23 mouse cellular contexts compared by ENCODE assay signal in genomic region chr11:76532001-76532400, GRCm38 (mm10).
DNase-seq lines count a peak whose midpoint lies in the region; ATAC-seq and TF ChIP-seq lines count a peak whose summit lies in the region.
"Had no signal": no experiment of that assay in that cellular context is flagged by ENCODE, and none has a peak within 500 bp of the region (broad histone marks: within the 10 kb centered on the region; RNA-seq: fewer than 3 reads in every experiment).

No protein-coding gene starts in this region.

- no peaks in the 10 kb centered on the region for H3K9me3 ChIP-seq in heart, embryonic 11.5 days (replicated peaks; ENCODE audit: control insufficient read depth, low read length)
- H3K9me3 ChIP-seq: embryonic facial prominence, embryonic 12.5 days; embryonic facial prominence, embryonic 15.5 days; heart, embryonic 12.5 days; heart, embryonic 15.5 days; intestine, embryonic 15.5 days had no signal

- intact Hi-C loops in heart, postnatal 36 days (cut with DNase I), result no loop called here

- 0 out of 2 replicates have a peak overlapping the region, but pooled peaks have one; percentile 10 for H3K9ac ChIP-seq in heart, embryonic 11.5 days (ENCODE audit: low read depth, low read length)
- H3K9ac ChIP-seq: embryonic facial prominence, embryonic 12.5 days; embryonic facial prominence, embryonic 15.5 days; forebrain, postnatal 0 days; heart, embryonic 12.5 days; heart, embryonic 15.5 days; hindbrain, embryonic 14.5 days; intestine, embryonic 15.5 days had no signal

- H3K36me3 ChIP-seq in heart, embryonic 11.5 days (ENCODE audit: control insufficient read depth, insufficient read depth, low read length), result no peaks in the 10 kb centered on the region
- H3K36me3 ChIP-seq: embryonic facial prominence, embryonic 12.5 days; embryonic facial prominence, embryonic 15.5 days; heart, embryonic 12.5 days; heart, embryonic 15.5 days; intestine, embryonic 15.5 days had no signal

- H3K27me3 ChIP-seq in heart, embryonic 11.5 days (ENCODE audit: control insufficient read depth, insufficient read depth, low read length), result no peaks in the 10 kb centered on the region
- H3K27me3 ChIP-seq: embryonic facial prominence, embryonic 12.5 days; embryonic facial prominence, embryonic 15.5 days; heart, embryonic 12.5 days; heart, embryonic 15.5 days; intestine, embryonic 15.5 days had no signal

- 80% methylated on average over 7 of the region's 7 CpGs for WGBS in heart, embryonic 11.5 days (ENCODE audit: insufficient replicate concordance)

- peak; percentile 48 to 67 for DNase-seq in cerebellum, postnatal 10 days
- no peak for DNase-seq in cerebellum, adult 11 months
- no peak for DNase-seq in heart, postnatal 36 days
- DNase-seq in layer of hippocampus, adult 2 months (ENCODE audit: low spot score in 2 of 2), result no peak
- DNase-seq in layer of hippocampus, postnatal 10 days (ENCODE audit: low spot score in 2 of 2), result no peak
- DNase-seq: adrenal gland, adult 8-10 months; adrenal gland, postnatal 25 days; cerebellum, adult 18-20 months; cerebellum, adult 9-10 months; forebrain, postnatal 0 days; gastrocnemius, adult 2 months; gastrocnemius, postnatal 14 days; heart, adult 18-20 months; heart, postnatal 10 days; kidney, adult 11 months had no signal

- no peak for TF ChIP-seq CTCF in layer of hippocampus, adult 2 months (conservative IDR thresholded peaks at IDR 0.05)

- H3K27ac ChIP-seq in heart, embryonic 11.5 days (ENCODE audit: low read depth, low read length), result no peak overlapping the region
- H3K27ac ChIP-seq in layer of hippocampus, adult 2 months, result peak overlapping the region; percentile 97
- H3K27ac ChIP-seq: embryonic facial prominence, embryonic 12.5 days; embryonic facial prominence, embryonic 15.5 days; gastrocnemius, adult 2 months; heart, embryonic 15.5 days; hindbrain, embryonic 14.5 days; intestine, embryonic 15.5 days had no signal

- no peak overlapping the region for H3K4me3 ChIP-seq in heart, embryonic 11.5 days (ENCODE audit: low read depth, low read length)
- H3K4me3 ChIP-seq in layer of hippocampus, adult 2 months, result no peak overlapping the region
- H3K4me3 ChIP-seq: embryonic facial prominence, embryonic 12.5 days; embryonic facial prominence, embryonic 15.5 days; gastrocnemius, adult 2 months; heart, embryonic 12.5 days; heart, embryonic 15.5 days; intestine, embryonic 15.5 days had no signal

- H3K4me1 ChIP-seq in heart, embryonic 11.5 days (ENCODE audit: control insufficient read depth, insufficient read depth, low read length), result peaks cover 6% of the 10 kb centered on the region
- H3K4me1 ChIP-seq: embryonic facial prominence, embryonic 15.5 days had no signal

- no peak overlapping the region for H3K4me2 ChIP-seq in heart, embryonic 11.5 days
- H3K4me2 ChIP-seq: embryonic facial prominence, embryonic 12.5 days; embryonic facial prominence, embryonic 15.5 days; heart, embryonic 12.5 days; heart, embryonic 15.5 days; hindbrain, embryonic 14.5 days; intestine, embryonic 15.5 days had no signal

- ATAC-seq in heart, embryonic 11.5 days (replicated peaks; ENCODE audit: insufficient number of reproducible peaks, low FRiP score, low TSS enrichment), result no peak
- ATAC-seq: activated CD4-positive, CD25-positive, alpha-beta regulatory T cell, adult 4 months; intestine, embryonic 15.5 days had no signal

Comparison
In these comparisons a context has a peak if more than half of its experiments do, and no peak if none do; other contexts are left out.
1. DNase-seq: peak in cerebellum, postnatal 10 days (2 of 2); none in cerebellum, adult 11 months (single experiment), heart, postnatal 36 days (0 of 2), layer of hippocampus, adult 2 months (0 of 2) and layer of hippocampus, postnatal 10 days (0 of 2).